Mouse (Mus musculus) ES-E14 (cell line): ENCODE results near the gene Myo16.

Experiments used
- CHD2 ChIP-seq: IDR thresholded peaks from 2 replicates; pipeline ENCODE4 v1.6.1; 2014; ENCODE audit warnings: mild to moderate bottlenecking, low read depth, low read length, inconsistent platforms
- HCFC1 ChIP-seq: IDR thresholded peaks from 2 replicates; pipeline ENCODE4 v1.6.1; 2012; ENCODE audit warnings: low read length, inconsistent platforms, borderline replicate concordance; ENCODE audit not compliant: insufficient read depth
- MAFK ChIP-seq: IDR thresholded peaks from 2 replicates; pipeline ENCODE4 v1.6.1; 2014; ENCODE audit warnings: mild to moderate bottlenecking, low read depth, low read length, inconsistent platforms; ENCODE audit not compliant: insufficient read depth
- ZNF384 ChIP-seq: IDR thresholded peaks from 2 replicates; pipeline ENCODE4 v1.6.1; 2012; ENCODE audit warnings: low read depth, low read length, inconsistent platforms

GRCm38 (mm10) chr8:10549434-10549833 lies 395.7 kb downstream of the Myo16 start:
- TF ChIP-seq MAFK (peak; percentile 91), HCFC1 (no peak), ZNF384 (no peak), CHD2 (no peak)
